Mouse (Mus musculus) c-Kit-negative CD71-positive TER-119-positive erythroid progenitor cells, embryonic 14.5 days (primary cell): ENCODE measurements around the gene Rpf2.

Experiments used
- DNase-seq: peaks from one replicate; pipeline ENCODE4 v3.0.0-alpha.2; 2013; ENCODE audit warnings: low read depth, low spot score

Rpf2 gene

DNA sequence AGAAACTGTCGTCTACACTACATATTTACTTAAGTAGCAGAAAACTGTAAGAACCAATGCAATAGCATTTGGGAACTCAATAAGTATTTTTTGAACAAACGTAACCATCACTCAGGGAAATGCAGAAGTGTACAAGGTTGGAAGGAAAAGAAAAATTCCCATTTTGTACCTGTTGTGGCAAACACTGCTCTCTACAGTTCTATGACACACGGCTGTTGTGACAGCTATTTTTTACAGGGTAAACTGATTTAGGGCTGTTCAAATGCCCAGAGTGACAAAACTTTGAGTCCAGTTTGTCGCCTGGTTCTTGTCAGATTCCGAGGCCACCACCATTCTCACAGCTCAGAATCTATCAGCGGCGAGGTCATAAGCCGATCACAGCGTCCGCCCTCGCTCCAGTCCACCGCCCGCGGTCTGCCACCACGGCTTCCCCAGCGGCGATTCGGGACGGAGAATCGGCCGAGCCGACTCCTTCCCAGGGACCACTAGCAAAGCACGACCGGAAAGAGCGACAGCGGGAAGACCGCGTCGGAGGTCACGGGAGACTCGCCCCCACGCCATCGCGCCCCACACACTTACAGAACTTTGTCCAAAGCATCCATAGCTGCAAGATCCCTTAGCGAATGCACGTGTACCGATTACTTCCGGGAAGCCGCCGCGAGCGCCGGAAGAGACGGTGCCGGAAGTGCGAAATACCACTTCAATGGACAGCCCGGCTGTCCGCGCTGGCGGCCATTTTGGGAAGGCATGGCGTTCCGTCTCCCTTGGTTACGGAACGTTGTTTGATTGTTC is at the start of gene Rpf2:
Rpf2 (minus strand) TSS at position 663 of the 792 bp plus-strand sequence.
- DNase-seq: peak; percentile 71

DNA sequence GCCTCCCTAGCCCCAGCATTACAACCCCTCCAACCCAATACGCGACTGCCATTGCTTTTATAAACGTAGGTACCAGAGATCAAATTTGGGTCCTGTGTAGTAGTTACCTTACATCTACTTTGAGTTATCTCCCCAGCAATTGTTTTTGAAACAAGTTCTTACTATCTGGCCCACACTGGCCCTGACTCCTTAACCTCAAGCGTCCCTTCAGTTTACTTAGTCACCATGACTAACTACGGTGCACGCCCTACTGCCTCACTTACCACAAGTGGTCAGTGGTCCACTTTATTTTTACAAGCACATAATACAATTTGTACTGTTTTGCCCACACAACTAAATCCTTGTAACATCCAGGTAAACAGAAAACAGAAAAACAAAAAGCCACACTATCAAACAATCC is 45.8 kb upstream of the Rpf2 start:
- DNase-seq: no peak

DNA sequence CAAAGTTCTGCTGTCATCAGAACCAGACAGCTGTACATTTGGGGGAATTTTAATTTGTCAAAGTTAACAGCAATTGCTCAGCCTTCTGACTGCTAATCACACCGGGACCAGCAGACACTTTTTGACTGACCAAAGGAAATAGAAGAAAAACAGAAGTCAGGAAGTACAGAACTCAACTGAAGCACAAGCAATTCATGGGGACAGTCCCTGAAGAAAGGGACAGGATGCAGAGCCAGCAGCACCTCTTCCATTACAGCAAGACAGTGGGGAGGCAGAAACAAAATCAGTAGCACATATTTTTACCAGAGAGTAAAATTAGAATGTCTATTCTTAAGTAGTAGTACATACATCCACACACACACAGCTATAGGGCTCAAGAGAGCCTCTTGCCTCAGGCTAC is 39.9 kb upstream of the Rpf2 start:
- no peak for DNase-seq

DNA sequence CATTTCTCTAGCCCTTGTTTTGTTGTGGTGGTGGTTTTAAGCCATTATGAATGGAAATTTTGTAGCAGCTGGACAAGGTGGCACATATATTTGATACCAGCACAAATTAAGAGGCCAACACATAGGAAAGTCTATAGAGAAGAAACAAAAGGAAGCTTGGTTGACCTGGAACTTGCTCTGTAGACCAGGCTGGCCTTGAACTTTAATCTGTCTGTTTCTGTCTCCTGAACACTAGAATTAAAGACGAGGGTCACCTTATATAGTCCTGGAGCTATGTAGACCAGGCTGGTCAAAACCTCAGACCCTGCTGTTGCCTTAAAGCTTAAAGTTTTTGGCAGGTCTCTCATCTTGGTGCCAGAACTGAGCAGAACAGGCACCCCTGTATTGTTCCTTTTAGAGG is 38.7 kb upstream of the Rpf2 start:
- DNase-seq: no peak

DNA sequence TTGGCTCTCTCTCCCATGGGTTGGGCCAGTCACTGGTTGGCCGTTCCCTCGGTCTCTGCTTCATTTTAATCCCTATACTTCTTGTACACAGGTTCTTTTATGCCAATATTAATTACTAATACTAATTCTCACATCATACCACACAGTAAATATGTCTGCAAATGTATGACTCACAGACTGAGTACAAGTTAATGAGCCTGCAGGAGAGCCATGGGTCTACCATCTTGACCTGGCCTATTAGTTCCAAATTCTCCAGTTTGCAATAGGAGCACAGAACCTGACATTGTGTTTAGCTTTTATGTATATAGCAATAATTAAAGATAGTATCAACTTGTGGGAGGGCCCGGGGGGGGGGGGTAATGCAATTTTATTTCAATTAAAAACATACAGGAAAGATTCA is 38.2 kb upstream of the Rpf2 start:
- DNase-seq: no peak

DNA sequence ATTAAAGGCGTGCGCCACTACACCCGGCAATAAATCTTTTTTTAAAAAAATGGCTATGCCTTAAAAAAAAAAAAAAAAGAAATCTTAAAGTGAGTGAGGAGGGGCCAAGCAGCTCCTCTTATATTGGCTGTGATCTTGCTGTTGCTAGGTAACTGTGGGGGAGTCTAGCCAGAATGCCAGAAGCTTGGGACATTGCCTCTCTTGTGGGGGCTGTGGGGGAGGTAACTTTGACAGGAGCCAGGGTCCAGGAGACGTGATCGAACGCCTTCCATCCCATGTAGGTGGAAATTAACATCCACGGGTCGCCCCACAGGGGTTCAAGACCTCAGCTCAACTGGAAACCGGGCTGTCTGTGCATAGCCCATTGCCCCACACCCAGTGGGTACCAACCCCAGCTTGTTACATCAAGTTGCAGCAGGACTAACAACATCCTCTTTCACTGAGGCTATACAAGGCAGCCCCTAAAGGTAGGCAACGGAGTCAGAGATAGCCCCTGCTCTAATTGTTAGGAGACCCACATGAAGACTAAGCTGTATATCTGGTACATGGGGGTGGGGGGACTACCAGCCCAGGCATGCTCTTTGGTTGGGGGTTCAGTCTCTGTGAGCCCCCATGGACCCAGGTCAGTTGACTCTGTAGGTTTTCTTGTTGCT is 37.5 kb upstream of the Rpf2 start:
- DNase-seq: no peak

DNA sequence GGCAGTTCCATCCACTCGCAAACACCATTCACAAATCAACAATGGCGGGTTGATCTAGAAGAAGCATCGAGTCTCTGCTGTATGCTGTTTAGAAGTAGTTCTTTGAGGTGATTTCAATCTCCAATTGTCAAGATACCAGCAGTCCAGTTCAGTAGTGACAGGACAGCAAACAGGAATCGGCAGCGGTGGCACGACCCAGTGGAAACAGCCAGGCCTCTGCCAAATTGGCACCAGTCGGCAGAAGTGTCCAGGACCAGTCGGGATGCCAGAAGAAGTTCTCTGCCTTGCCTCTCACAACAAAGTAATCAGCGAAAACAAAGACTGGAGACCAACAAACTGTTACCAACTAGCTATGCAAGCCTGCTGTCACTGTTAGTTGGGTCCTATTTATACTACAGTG is 36.8 kb upstream of the Rpf2 start:
- DNase-seq: no peak

DNA sequence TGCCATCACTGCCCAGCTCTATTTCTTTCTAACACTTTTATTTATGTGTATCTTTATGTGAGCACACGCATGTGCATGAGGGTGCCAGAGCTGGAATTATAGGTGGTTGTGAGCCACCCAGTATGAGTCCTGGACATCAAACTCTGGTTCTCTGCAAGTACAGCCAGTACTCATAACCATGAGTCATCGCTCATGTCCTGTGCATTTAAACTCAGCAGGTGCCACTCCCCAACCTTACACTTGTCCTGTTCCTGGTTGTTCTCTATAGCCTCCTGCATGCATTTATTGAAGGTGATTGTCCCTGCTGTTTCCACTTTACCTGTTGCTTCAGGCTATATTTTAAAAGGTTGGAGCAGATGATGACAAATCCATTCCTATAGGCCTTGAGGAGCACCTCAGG is 34.7 kb upstream of the Rpf2 start:
- no peak for DNase-seq

DNA sequence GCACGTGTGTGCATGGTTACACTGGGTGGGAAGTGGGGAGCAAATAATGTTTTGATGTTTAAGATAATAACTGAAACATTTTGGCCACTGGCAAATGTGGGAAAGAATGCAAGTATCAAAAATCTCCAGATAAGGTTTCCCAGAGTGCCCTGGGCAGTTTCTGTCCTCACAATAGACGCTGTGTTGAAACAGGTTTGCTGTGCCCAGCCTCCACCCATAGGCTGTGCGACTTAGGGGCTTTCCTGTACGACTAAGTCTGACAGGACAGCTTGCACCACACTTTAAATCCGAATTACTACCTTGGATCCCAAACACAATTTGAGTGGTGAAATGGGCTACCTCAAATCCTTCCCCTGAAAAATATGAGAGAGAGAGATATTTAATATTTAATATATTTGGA is 31.5 kb upstream of the Rpf2 start:
- no peak for DNase-seq

DNA sequence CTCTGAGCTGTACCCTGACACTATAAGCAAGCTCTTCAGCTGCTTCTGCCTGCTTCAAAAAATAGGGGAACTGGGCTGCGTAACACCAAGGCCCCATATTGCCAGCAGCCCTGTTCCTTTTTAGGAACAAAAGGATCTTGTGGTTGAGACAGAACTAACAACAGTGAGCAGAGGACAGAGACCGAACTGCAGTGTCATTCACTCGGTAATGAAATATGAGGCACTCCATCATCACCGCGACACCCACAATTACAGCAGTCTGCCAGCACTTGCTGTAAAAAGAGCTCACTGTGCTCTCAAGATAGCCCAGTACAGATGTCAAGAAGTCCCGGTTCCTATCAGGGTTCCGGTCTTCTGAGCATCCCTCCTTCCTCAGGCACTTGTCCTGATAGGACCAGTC is 29.2 kb upstream of the Rpf2 start:
- DNase-seq: no peak

DNA sequence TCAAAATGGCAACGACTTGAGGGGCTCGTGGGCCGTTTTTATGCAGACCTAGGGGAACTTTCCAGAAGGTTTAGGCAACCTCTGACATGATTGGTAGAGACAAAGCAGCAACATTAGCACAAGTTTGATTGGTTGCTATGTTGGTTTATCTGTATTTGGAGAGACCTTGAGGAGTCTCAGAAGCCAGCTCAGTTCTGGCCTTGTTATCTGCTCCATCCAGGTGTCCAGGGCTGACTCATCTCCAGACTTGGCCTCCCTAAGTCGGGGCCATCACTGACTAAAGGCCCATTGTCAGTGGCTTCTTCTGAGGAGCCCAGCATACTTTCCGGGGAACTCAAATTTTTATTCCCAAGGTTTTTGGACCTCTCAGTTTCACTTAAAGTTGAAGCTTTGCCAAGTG is 27.1 kb upstream of the Rpf2 start:
- peak; percentile 85 for DNase-seq

DNA sequence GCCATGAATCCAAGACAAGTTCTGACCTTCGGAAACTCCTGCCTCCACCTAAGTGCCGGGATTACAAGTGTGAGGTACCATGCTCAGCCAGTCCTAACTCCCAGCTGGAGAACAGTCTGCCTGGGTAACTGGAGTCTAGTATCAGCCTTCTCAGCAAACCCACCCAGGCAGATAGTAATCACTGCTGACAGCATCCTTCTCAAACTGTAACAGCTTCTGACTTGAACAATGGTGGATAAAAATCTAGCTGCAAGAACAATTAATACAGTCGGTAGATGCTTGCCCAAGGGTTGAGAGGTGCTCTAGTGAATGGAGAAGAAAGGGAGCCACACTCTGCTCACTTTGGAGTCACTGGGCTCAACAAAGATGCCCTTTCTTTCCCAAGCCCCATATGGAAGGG is 24.4 kb upstream of the Rpf2 start:
- no peak for DNase-seq

DNA sequence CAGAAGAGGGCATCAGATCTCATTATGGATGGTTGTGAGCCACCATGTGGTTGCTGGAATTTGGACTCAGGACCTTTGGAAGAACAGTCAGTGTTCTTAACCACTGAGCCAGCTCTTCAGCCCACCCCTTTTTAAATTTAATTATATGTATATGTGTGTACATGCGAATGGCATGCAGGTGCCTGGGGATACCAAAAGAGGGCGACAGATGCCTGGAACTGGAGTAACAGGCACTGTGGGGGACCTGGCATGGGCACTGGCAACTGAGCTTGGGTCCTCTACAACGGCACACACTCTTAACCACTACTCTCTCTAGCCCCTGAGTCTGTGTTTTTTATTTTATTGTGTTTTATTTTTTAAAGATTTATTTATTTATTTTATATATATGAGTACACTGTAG is 18.1 kb upstream of the Rpf2 start:
- no peak for DNase-seq

DNA sequence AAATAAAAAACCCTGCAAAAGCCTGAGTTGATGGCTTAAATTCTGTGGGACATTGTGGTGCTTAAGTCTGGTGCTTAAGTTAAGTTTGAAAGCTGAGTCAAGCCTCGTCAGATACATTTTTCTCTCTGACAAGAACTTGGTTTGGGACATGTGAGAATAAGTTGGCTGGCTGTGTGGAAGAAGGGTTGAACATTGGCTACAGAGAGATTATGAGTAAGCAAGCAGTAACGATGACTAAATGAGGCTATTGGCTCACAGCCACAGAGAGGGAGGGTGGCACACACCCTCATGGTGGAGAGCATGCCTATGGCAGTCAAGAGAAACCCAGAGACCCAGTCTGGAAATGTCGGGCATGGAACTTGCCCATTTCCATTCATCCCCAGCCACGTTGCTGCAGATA is 16.9 kb upstream of the Rpf2 start:
- no peak for DNase-seq

DNA sequence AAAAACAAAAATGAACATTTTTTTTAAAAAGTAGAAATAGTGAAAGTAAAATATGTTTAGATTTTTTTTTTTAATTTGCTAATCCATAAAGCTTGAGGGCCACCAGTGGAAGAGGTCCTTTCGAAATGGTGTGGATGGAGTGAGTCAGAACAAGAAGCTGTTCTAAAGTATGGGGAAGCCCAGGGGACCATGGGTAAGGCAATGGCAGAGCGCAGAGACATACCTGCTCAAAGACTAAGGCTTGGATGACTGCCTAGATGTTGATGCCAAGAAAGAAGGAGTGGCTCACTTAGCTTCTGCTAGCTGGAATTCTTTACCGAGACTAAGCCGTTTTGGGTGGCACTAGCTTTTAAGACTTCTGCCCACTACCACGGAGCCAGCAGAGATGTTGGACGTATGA is 15.4 kb upstream of the Rpf2 start:
- no peak for DNase-seq

DNA sequence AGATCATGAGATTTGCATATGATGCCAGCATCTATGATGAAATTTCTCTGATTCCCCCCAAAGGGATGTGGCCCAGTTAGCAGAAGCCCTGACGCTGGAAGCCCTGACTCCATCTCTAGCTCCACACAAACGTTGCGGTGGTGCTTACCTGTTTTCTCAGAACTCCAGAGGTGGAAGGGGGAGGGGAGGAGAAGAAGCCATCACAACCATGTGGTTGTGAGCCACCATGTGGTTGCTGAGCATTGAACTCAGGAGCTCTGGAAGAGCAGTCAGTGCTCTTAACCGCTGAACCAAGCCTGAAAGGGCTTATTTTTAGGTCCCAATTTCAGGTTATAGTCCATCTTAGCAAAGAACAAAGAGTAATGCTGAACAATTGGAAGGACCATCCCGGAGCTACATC is 13.5 kb upstream of the Rpf2 start:
- no peak for DNase-seq

DNA sequence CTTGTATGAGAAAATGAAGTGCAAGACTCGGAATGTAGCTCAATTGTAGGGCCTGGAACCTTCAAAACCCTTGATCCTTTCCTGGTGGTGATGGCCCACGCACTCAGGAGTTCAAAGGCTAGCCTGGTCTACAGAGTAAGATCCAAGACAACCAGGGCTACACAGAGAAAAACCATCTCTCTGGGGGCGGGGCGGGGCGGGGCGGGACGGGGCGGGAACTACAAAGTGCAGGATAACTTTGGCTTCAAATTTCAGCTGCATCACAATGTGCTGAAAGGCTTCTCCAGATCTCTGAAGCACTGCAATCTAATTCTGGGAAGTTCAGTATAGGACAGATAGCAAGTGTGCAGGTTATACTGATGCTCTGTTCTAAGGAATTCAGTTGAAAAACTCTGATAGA is 12.7 kb upstream of the Rpf2 start:
- no peak for DNase-seq

DNA sequence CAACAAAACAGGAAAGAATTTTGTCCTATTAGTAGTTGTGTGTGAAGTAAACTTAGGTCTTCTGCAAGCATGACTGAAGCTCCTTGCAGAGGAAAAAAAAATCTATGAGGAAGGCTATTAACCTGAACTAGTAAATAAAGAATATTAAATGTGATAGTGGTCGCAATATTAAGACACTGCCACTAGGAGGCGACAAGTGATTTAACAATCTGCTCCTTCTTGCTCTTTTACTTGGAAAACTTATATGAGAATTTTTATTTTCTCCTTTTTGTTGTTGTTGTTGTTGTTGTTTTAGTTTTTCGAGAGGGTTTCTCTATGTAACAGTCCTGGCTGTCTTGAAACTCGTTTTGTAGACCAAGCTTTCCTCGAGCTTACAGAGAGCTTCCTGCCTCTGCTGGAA is 12.1 kb upstream of the Rpf2 start:
- DNase-seq: no peak

DNA sequence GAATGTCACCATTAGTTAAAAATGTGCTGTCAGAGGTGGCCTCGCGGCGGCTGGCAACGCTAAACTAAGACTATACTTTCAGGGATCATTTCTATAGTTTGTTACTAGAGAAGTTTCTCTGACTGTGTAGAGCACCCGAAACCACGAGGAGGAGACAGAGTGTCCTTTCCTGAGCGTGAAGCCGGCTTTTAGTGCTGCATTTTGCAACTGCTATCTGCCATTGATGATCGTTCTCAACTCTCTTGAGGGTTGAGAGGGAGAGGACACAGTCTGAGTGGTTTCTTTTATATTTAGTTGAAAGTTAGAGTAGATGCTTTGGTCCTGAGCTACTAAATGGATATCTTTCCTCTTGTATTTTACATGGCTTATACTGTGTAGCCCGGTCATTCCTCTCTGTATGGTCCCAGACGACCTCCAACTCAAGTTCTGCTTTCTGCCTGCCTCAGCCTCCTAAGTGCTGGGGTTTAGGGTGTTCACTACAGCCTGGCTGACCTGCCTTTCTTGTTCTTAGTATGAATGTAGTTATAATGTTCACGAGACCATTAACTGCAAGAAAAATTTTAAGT is 11.6 kb upstream of the Rpf2 start:
- DNase-seq: no peak

DNA sequence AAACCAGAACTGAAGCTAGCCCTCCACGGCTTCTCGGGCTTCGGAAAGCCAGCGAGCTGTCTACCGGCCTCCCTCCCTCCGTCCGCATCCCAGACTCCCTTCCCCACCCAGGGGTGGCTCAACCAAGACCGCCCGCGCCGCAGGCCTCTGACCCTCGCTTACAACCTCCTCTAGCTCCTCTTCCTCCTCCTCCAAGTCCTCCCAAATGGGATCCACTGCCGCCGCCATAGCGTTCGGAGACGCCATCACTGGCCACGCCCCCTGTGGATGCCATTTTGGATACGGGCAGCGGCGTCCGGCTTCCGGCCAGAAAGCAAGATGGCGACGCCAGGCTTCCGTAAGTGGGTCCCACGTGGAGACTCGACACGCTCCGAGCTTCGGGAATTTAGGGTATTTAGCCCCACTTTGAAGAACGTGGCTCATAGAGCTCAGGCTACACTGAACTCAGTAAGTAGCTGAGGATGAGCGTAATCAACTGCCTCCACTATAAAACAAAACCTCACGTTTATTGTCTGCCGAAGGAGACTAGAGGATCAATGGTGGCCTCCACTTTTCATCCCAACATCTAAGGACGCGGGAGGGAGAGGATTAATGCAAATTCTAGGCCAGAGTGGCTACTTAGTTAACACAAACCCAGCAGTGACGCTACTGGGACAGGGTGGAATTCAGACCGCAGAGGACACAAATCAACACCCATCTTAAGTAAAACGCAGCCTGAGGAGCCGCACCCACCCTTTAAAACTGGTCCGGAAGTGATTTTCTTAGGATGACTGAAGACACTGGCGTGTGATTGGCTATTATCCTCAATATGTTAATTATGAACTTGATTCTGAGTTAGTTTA is 10.8 kb upstream of the Rpf2 start, which contains the start of gene Gtf3c6:
Gtf3c6 (minus strand) TSS at position 695 of the 842 bp plus-strand sequence.
- DNase-seq: peak; percentile 82

DNA sequence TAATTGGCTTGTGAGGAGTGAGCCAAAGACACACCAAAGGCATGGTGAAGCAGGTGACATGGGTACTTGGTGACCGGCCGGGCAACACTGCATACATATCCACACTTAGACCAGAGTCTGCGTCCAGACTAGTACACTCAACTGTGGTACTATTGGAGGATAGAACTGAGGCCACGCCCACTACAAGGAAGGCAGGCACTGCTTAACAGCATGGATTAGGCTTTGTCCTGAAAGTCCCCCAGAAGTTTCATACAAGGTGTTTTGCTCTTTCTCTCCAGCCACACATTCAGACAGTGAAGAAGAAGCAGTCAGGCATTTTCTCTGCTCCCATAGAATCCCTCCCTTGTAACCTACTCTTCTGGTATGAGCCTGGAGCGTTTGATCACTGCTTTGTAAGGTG is 9.9 kb upstream of the Rpf2 start:
- DNase-seq: no peak

DNA sequence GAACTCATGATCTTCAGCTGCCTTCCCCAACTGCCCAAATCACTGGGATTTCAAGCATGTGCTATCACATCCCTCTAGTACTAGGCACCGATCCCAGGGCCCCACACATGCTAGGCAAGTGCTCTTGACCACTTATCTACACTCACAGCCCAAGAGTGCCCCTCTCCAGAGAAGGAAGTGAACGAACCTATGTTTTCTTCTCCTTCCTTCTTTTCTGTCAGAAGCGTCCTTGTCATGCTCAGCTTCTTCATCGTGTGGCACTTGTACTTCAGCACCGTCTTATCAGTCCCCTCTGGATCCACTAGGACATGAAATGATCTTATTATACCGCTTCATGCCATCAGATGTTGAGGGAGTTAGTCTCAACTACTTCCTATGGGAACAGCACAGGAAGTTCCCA is 4.1 kb upstream of the Rpf2 start:
- no peak for DNase-seq
